ENCODE assay signal across 8 mouse cellular contexts in genomic region chr8:19784554-19785364, GRCm38 (mm10). TPM values are rescaled to one million over a fixed set of nuclear protein-coding genes. Genes with fewer than 3 reads are reported as not detected.
DNase-seq lines count a peak whose midpoint lies in the region; ATAC-seq and TF ChIP-seq lines count a peak whose summit lies in the region.
"Not testable (repeated sequence)": the region's sequence is repeated elsewhere in the genome, so short reads cannot be mapped to it uniquely, and the experiment has no call there.

No protein-coding gene starts in this region.

- peak overlapping the region; percentile 80 for H3K27ac ChIP-seq in bone marrow, adult 2 months (ENCODE audit: control insufficient read depth, insufficient read depth, low read depth, low read length, poor library complexity)
- H3K27ac ChIP-seq in embryonic facial prominence, embryonic 15.5 days (replicated peaks), result peak overlapping the region; percentile 90
- peak overlapping the region; percentile 92 for H3K27ac ChIP-seq in limb, embryonic 14.5 days (replicated peaks; ENCODE audit: low read depth, low read length)
- peak overlapping the region; percentile 69; the same call in 1 of the 2 replicates for H3K27ac ChIP-seq in midbrain, postnatal 0 days (ENCODE audit: low read depth, low read length)

- peak overlapping the region; percentile 73 for H3K4me3 ChIP-seq in bone marrow, adult 2 months (replicated peaks; ENCODE audit: control insufficient read depth, low read depth, low read length)
- H3K4me3 ChIP-seq in embryonic facial prominence, embryonic 15.5 days (replicated peaks), result peak overlapping the region; percentile 59
- peak overlapping the region; percentile 58 for H3K4me3 ChIP-seq in limb, embryonic 14.5 days (replicated peaks; ENCODE audit: low read length)
- H3K4me3 ChIP-seq in midbrain, postnatal 0 days (ENCODE audit: low read depth, low read length), result peak overlapping the region; percentile 51

- H3K27me3 ChIP-seq in embryonic facial prominence, embryonic 15.5 days; limb, embryonic 14.5 days (ENCODE audit: control insufficient read depth, insufficient read depth, low read length); midbrain, postnatal 0 days (ENCODE audit: insufficient read depth, low read length): not testable (repeated sequence)

- peak overlapping the region; percentile 38 for H3K4me2 ChIP-seq in embryonic facial prominence, embryonic 15.5 days (replicated peaks)
- peak overlapping the region; percentile 38 for H3K4me2 ChIP-seq in limb, embryonic 14.5 days (replicated peaks; ENCODE audit: low read depth, low read length, severe bottlenecking)
- peak overlapping the region; percentile 45 for H3K4me2 ChIP-seq in midbrain, postnatal 0 days (ENCODE audit: low read depth, low read length, poor library complexity, severe bottlenecking)

- WGBS in bone marrow, adult 2 months, result 13% methylated on average over 71 of the region's 71 CpGs
- 13% methylated on average over 71 of the region's 71 CpGs for WGBS in embryonic facial prominence, embryonic 15.5 days
- WGBS in limb, embryonic 14.5 days, result 17% methylated on average over 54 of the region's 71 CpGs
- WGBS in midbrain, postnatal 0 days, result 19% methylated on average over 64 of the region's 71 CpGs

- TF ChIP-seq POLR2A in bone marrow, adult 2 months (IDR thresholded peaks at IDR 0.05; ENCODE audit: borderline replicate concordance, control insufficient read depth, low read depth, low read length), result peak; percentile 62
- TF ChIP-seq POLR2A in limb, embryonic 14.5 days (IDR thresholded peaks at IDR 0.05; ENCODE audit: borderline replicate concordance, extremely low read depth, insufficient read depth, insufficient read length), result not testable (repeated sequence)

- peak overlapping the region; percentile 83 for H3K9ac ChIP-seq in embryonic facial prominence, embryonic 15.5 days
- H3K9ac ChIP-seq in limb, embryonic 14.5 days (ENCODE audit: low read depth, low read length, severe bottlenecking), result peak overlapping the region; percentile 92
- H3K9ac ChIP-seq in midbrain, postnatal 0 days (replicated peaks; ENCODE audit: low read length, poor library complexity, severe bottlenecking), result peak overlapping the region; percentile 74

- not testable (repeated sequence) for H3K36me3 ChIP-seq in embryonic facial prominence, embryonic 15.5 days; limb, embryonic 14.5 days (ENCODE audit: control insufficient read depth, insufficient read depth, low read length); midbrain, postnatal 0 days (ENCODE audit: insufficient read depth, low read length)

- peak; percentile 28; the same call in 1 of the 2 replicates for TF ChIP-seq CTCF in bone marrow, adult 2 months (IDR thresholded peaks at IDR 0.05; ENCODE audit: control insufficient read depth, insufficient read depth, low read length)
- TF ChIP-seq CTCF in midbrain, postnatal 0 days (IDR thresholded peaks at IDR 0.05), result peak; percentile 44; the same call in 1 of the 2 replicates

- peak; percentile 96 for DNase-seq in 416B (ENCODE audit: low read depth)
- DNase-seq in heart, adult 8-10 months (ENCODE audit: low spot score), result peak; percentile 100
- DNase-seq in kidney, adult 9 months, result peak; percentile 100
- DNase-seq in limb, embryonic 14.5 days (ENCODE audit: low spot score), result peak; percentile 96
- DNase-seq in midbrain, postnatal 0 days (ENCODE audit: low spot score), result peak; percentile 98
- peak; percentile 88 to 94 for DNase-seq in spleen, postnatal 14 days (ENCODE audit: low spot score in 2 of 2)

- ATAC-seq in embryonic facial prominence, embryonic 15.5 days (ENCODE audit: insufficient number of reproducible peaks, low FRiP score, low TSS enrichment, low read depth), result peak; percentile 100
- peak; percentile 100 for ATAC-seq in limb, embryonic 14.5 days (ENCODE audit: low FRiP score, low read depth)
- peak; percentile 100 for ATAC-seq in midbrain, postnatal 0 days (ENCODE audit: low FRiP score)

- not testable (repeated sequence) for H3K9me3 ChIP-seq in embryonic facial prominence, embryonic 15.5 days (replicated peaks); limb, embryonic 14.5 days (ENCODE audit: control insufficient read depth, low read length); midbrain, postnatal 0 days (ENCODE audit: low read length)

- not testable (repeated sequence) for H3K4me1 ChIP-seq in bone marrow, adult 2 months (ENCODE audit: control insufficient read depth, insufficient read depth, low read length); embryonic facial prominence, embryonic 15.5 days; limb, embryonic 14.5 days (ENCODE audit: control insufficient read depth, insufficient read depth, low read length); midbrain, postnatal 0 days (ENCODE audit: insufficient read depth, low read length)

RNA-seq across cellular contexts. Expression of gene 4930467E23Rik, which starts 55.4 kb away (rescaled TPM):
- polyA plus RNA-seq in bone marrow, adult 2 months (2011; ENCODE audit: insufficient read depth, insufficient read length, low replicate concordance, missing spikeins), result not detected in 2 replicates
- 0.15 TPM in 1 of 2 replicates, not detected in the other for polyA plus RNA-seq in embryonic facial prominence, embryonic 15.5 days (2015; fragmentation: Nextera tagmentation; extraction: Ambion mirVana)
- total RNA-seq in heart, adult 8-10 months (2022), result under 1 TPM in 3 of 4 experiments, not detected in 1; 0.69 to 0.79 (median 0.78) TPM
- not detected in 2 replicates for polyA plus RNA-seq in limb, embryonic 14.5 days (2012; rRNA removed)
- polyA plus RNA-seq in limb, embryonic 14.5 days (2014; fragmentation: Nextera tagmentation; extraction: Ambion mirVana), result not detected in 2 replicates
- not detected in 2 replicates for total RNA-seq in midbrain, postnatal 0 days (2014; rRNA removed)
- not detected in 2 replicates for polyA plus RNA-seq in midbrain, postnatal 0 days (2015; fragmentation: Nextera tagmentation; extraction: Ambion mirVana)

Comparison
In these comparisons a context has a peak if more than half of its experiments do, and no peak if none do; other contexts are left out.
1. Peak in every context shown above with its lines: DNase-seq, ATAC-seq, H3K4me3 ChIP-seq and H3K27ac ChIP-seq.